Mouse (Mus musculus) 3134 (cell line): ENCODE results near the gene Ptprk.

Experiments
- DNase-seq: peaks from one replicate; pipeline ENCODE4 v3.0.0-alpha.2; 2011; ENCODE audit warnings: low spot score; ENCODE audit not compliant: insufficient read length; ENCODE audit errors: extremely low read depth

Ptprk gene

GRCm38 (mm10) chr10:28271729-28272606 lies 197.3 kb downstream of the Ptprk start:
- DNase-seq, result no peak

GRCm38 (mm10) chr10:28278757-28279156 lies 204.1 kb downstream of the Ptprk start:
- no peak for DNase-seq

- no peak for DNase-seq
Measured at GRCm38 (mm10) chr10:28297531-28297930, 222.9 kb downstream of the Ptprk start.

- DNase-seq, result no peak
Measured at GRCm38 (mm10) chr10:28299207-28299606, 224.6 kb downstream of the Ptprk start.

GRCm38 (mm10) chr10:28303856-28304255 lies 229.2 kb downstream of the Ptprk start:
- peak; percentile 4 for DNase-seq

GRCm38 (mm10) chr10:28304292-28304875 lies 229.8 kb downstream of the Ptprk start:
- DNase-seq, result peak; percentile 5

GRCm38 (mm10) chr10:28306451-28307086 lies 231.9 kb downstream of the Ptprk start:
- DNase-seq, result no peak

GRCm38 (mm10) chr10:28311369-28311768 lies 236.7 kb downstream of the Ptprk start:
- DNase-seq, result no peak

- DNase-seq, result no peak
Measured at GRCm38 (mm10) chr10:28322995-28323394, 248.4 kb downstream of the Ptprk start.

GRCm38 (mm10) chr10:28335232-28335631 lies 260.6 kb downstream of the Ptprk start:
- no peak for DNase-seq

- DNase-seq, result no peak
Measured at GRCm38 (mm10) chr10:28338536-28338935, 263.9 kb downstream of the Ptprk start.

GRCm38 (mm10) chr10:28345196-28345681 lies 270.6 kb downstream of the Ptprk start:
- DNase-seq, result no peak

GRCm38 (mm10) chr10:28365291-28365690 lies 290.7 kb downstream of the Ptprk start:
- DNase-seq, result no peak

- no peak for DNase-seq
Measured at GRCm38 (mm10) chr10:28366065-28366677, 291.6 kb downstream of the Ptprk start.

GRCm38 (mm10) chr10:28369808-28370207 lies 295.2 kb downstream of the Ptprk start:
- DNase-seq, result no peak

- no peak for DNase-seq
Measured at GRCm38 (mm10) chr10:28374874-28375273, 300.3 kb downstream of the Ptprk start.

- no peak for DNase-seq
Measured at GRCm38 (mm10) chr10:28379752-28380488, 305.3 kb downstream of the Ptprk start.

GRCm38 (mm10) chr10:28387563-28388222 lies 313.1 kb downstream of the Ptprk start:
- DNase-seq, result no peak

GRCm38 (mm10) chr10:28391168-28391567 lies 316.5 kb downstream of the Ptprk start:
- no peak for DNase-seq
